Mouse (Mus musculus): ENCODE results near the gene Specc1.

Specc1 gene

GRCm38 (mm10) chr11:62251047-62251446, 294.5 kb downstream of the Specc1 start:
- no peak for DNase-seq

- no peak for DNase-seq
Observed at GRCm38 (mm10) chr11:62253380-62253779, 296.8 kb downstream of the Specc1 start.

- no peak for DNase-seq
Observed at GRCm38 (mm10) chr11:62259214-62259613, 302.7 kb downstream of the Specc1 start.

- DNase-seq: no peak
Observed at GRCm38 (mm10) chr11:62263599-62263998, 307.0 kb downstream of the Specc1 start.

- DNase-seq: no peak
Observed at GRCm38 (mm10) chr11:62264018-62264417, 307.5 kb downstream of the Specc1 start.

- DNase-seq: no peak
Observed at GRCm38 (mm10) chr11:62265642-62266041, 309.1 kb downstream of the Specc1 start.

GRCm38 (mm10) chr11:62266466-62267214, 310.1 kb downstream of the Specc1 start:
- no peak for DNase-seq

- no peak for DNase-seq
Observed at GRCm38 (mm10) chr11:62268381-62268780, 311.8 kb downstream of the Specc1 start.

- DNase-seq: no peak
Observed at GRCm38 (mm10) chr11:62269097-62269496, 312.5 kb downstream of the Specc1 start.

GRCm38 (mm10) chr11:62270851-62271250, 314.3 kb downstream of the Specc1 start:
- DNase-seq: no peak

All from layer of hippocampus, adult 9-11 months (tissue).